Mouse (Mus musculus) limb, embryonic 13.5 days (tissue): ENCODE data around the gene Cst8. TPM values are rescaled to one million over a fixed set of nuclear protein-coding genes. Genes with fewer than 3 reads are reported as not detected.

Experiments
- ATAC-seq: fragments of 200-750 bp; cut with Nextera tagmentation; 2 replicates; pipeline ENCODE4 v1.8.0; 2017; ENCODE audit warnings: low read depth, moderate number of reproducible peaks, moderate TSS enrichment; ENCODE audit not compliant: low FRiP score
- H3K27ac ChIP-seq: fragments of 300-500 bp; sonication (generic); 2 replicates; pipeline ENCODE4 v1.5.1; 2015; ENCODE audit warnings: inconsistent platforms, mild to moderate bottlenecking, moderate library complexity
- H3K27me3 ChIP-seq: fragments of 300-500 bp; sonication (generic); 2 replicates; pipeline ENCODE4 v1.6.1; 2015; ENCODE audit warnings: mild to moderate bottlenecking, inconsistent platforms
- H3K36me3 ChIP-seq: fragments of 300-500 bp; sonication (generic); 2 replicates; pipeline ENCODE4 v1.6.1; 2015; ENCODE audit warnings: inconsistent platforms, mild to moderate bottlenecking, moderate library complexity
- H3K4me1 ChIP-seq: fragments of 300-500 bp; sonication (generic); 2 replicates; pipeline ENCODE4 v1.6.1; 2015; ENCODE audit warnings: inconsistent platforms
- H3K4me2 ChIP-seq: fragments of 300-500 bp; sonication (generic); replicated peaks from 2 replicates; pipeline ENCODE4 v1.6.1; 2015; ENCODE audit warnings: inconsistent platforms, mild to moderate bottlenecking, moderate library complexity
- H3K4me3 ChIP-seq: fragments of 300-500 bp; sonication (generic); 2 replicates; pipeline ENCODE4 v1.5.1; 2015; ENCODE audit warnings: moderate library complexity, mild to moderate bottlenecking, inconsistent platforms
- H3K9ac ChIP-seq: fragments of 300-500 bp; sonication (generic); 2 replicates; pipeline ENCODE4 v1.6.1; 2015; ENCODE audit warnings: mild to moderate bottlenecking, inconsistent platforms
- H3K9me3 ChIP-seq: fragments of 300-500 bp; sonication (generic); 2 replicates; pipeline ENCODE4 v1.6.1; 2016; ENCODE audit warnings: inconsistent platforms
- WGBS: fragments of 180-500 bp; shearing (Covaris S2); methylation state at CpG from one replicate; pipeline ENCODE4 v1.1.7; 2015; 5-methylcytosine and 5-hydroxymethylcytosine counted together
- polyA plus RNA-seq: library from polyadenylated mRNA; unstranded; fragments of >200 nt; fragmentation: Nextera tagmentation; extraction: Ambion mirVana; gene quantifications from 2 replicates; pipeline ENCODE4 v1.2.1, GENCODE M21; 2015

Gene Cst8
- polyA plus RNA-seq, 1 experiment from 2014 or later: not detected

DNA sequence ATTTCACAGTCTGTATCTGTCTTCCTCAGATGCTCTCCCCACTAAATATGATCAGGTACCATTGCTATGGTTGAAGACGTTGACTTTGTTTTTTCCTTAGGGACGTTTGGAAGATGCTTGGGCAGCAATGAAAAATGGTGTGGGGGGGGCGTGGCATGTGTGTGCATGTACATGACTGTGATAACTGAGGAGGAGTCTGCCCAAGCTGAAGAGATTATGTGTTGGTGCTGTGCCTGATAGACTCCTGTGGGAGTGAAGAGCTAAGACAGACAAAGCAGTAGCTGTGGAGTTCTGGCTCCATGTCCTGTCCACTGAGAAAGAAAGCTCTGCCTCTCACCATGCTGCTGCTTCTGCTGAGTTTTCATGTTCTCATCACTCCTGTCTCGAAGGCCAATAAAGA lies 36.3 kb downstream of the Cst8 start, which contains the start of gene Cst9:
TSS of gene Cst9 (plus strand) at position 236 of the 400 bp plus-strand sequence.
- no peaks in the 10 kb centered on the region for H3K9me3 ChIP-seq
- no peak within 1 kb of the TSS for H3K9ac ChIP-seq
- H3K4me2 ChIP-seq: no peak within 1 kb of the TSS
- ATAC-seq: no peak
- no peak within 1 kb of the TSS for H3K27ac ChIP-seq
- no peaks in the 10 kb centered on the region for H3K36me3 ChIP-seq
- no peak within 1 kb of the TSS for H3K4me3 ChIP-seq
- 58% methylated on average over 4 of the region's 4 CpGs for WGBS
- H3K4me1 ChIP-seq: no peaks in the 10 kb centered on the region
- H3K27me3 ChIP-seq: no peaks in the 10 kb centered on the region

DNA sequence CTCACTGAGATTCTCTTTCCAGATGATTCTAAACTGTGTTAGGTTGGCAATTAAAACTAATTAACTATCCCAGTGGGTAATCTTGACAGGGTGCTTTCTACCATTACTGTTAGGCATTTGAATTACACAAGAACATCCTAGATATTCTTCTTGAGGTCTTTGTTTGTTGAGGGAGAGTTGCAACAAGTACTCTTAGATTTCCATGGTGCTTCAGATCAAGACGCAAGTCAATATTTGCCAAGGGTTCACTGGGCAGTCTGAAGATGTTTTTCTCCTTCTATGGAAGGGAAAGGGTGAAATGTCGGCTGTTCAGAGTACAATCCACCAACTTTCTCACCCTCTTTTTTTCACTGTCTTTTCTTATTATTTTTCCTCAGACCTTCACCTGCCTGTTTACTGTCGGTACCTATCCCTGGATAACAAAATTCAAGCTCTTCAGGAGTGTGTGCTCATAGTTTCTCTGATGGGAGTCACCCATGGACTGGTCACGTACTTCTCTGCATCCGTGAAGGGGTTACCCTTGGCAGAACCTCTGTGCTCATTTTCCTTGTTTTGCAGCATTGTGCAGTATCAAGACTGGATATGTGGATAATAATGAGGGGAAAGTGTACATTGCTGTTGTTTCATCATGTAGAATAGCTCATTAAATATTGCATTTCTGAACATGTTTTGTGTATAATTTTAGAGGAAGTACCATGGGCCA lies 39.6 kb downstream of the Cst8 start:
- no peaks in the 10 kb centered on the region for H3K9me3 ChIP-seq
- no peak for ATAC-seq
- WGBS: 86% methylated on average over 5 of the region's 5 CpGs

GRCm38 (mm10) chr2:148839224-148839623 lies 40.6 kb downstream of the Cst8 start:
- Histone ChIP-seq H3K4me3 (no peak overlapping the region), H3K4me1 (no peaks in the 10 kb centered on the region), H3K27me3 (no peaks in the 10 kb centered on the region), H3K36me3 (no peaks in the 10 kb centered on the region), H3K9ac (no peak overlapping the region), H3K4me2 (no peak overlapping the region), H3K9me3 (no peaks in the 10 kb centered on the region), H3K27ac (no peak overlapping the region)
- no peak for ATAC-seq
- 90% methylated on average over 2 of the region's 2 CpGs for WGBS

More for the DNA sequence above, 39.6 kb downstream of the Cst8 start:
- Histone ChIP-seq H3K4me3 (no peak overlapping the region), H3K4me1 (no peaks in the 10 kb centered on the region), H3K27ac (no peak overlapping the region), H3K4me2 (no peak overlapping the region), H3K9ac (no peak overlapping the region), H3K27me3 (no peaks in the 10 kb centered on the region), H3K36me3 (no peaks in the 10 kb centered on the region)

DNA sequence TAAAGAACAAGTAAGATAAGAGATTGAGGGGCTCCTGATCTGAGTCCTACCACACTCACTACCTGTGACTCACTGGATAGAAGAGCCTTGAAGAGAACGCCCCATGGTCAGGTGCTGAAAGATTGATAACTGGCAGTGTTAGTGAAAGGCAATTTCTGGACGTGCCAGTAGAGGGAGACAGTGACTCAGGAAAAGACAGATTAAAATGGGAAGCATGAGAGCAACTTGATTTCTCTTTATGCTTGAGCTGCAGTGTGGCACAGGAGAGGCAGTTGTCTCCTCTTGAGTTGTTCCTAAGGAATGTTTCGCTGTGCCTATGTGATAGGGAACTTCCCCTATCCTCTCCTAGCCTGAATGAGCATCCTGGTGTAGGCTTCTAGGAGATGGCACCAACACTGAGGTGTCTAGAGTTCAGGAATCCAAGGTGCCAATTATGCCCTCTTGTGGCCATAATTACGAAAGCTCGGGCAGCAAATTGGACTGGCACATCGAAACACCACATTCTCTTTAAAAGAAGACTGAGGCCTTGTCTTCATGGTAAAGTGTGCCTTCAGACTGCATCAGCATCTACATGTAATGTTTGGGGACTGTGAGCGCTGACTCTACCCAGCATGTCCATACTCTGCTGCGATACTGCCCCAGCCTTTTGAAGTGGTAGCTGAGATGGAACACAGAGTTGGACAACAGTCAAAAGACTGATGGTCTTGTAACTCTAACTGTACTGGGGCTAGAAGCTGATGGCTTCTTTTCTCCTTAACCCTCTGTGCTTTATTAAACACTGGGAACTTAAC lies 52.7 kb downstream of the Cst8 start:
- H3K36me3 ChIP-seq: no peaks in the 10 kb centered on the region
- ATAC-seq: peak; percentile 24; the same call in 1 of the 2 replicates
- no peak overlapping the region for H3K9ac ChIP-seq
- no peaks in the 10 kb centered on the region for H3K9me3 ChIP-seq
- H3K27ac ChIP-seq: no peak overlapping the region
- no peak overlapping the region for H3K4me2 ChIP-seq
- no peaks in the 10 kb centered on the region for H3K27me3 ChIP-seq
- WGBS: 46% methylated on average over 8 of the region's 8 CpGs
- no peak overlapping the region for H3K4me3 ChIP-seq
- H3K4me1 ChIP-seq: no peaks in the 10 kb centered on the region

Other genes with a start within 250 kb of the Cst8 start
- 89.8 and 97.1 TPM in 2 replicates for gene Nxt1, start 126.2 kb upstream of the Cst8 start, polyA plus RNA-seq
- gene Gzf1, start 117.8 kb upstream of the Cst8 start, polyA plus RNA-seq: 22.5 and 23.9 TPM in 2 replicates
- gene Napb, start 66.3 kb upstream of the Cst8 start, polyA plus RNA-seq: 4.3 and 4.6 TPM in 2 replicates
- not detected in 2 replicates for gene Cstl1, start 48.4 kb upstream of the Cst8 start, polyA plus RNA-seq
- not detected in 2 replicates for gene Cst11, start 27.3 kb upstream of the Cst8 start, polyA plus RNA-seq
- not detected in 2 replicates for gene 8030411F24Rik, start 16.8 kb upstream of the Cst8 start, polyA plus RNA-seq
- not detected in 2 replicates for gene Cst12, start 9.4 kb upstream of the Cst8 start, polyA plus RNA-seq
- not detected in 2 replicates for gene Cst13, start 21.3 kb downstream of the Cst8 start, polyA plus RNA-seq
- not detected in 2 replicates for gene Cst9, start 36.4 kb downstream of the Cst8 start, polyA plus RNA-seq
- not detected in 2 replicates for gene 9230104L09Rik, start 66.3 kb downstream of the Cst8 start, polyA plus RNA-seq
- gene Cst3, start 76.9 kb downstream of the Cst8 start, polyA plus RNA-seq: 386 and 403 TPM in 2 replicates
- gene Gm1330, start 204.5 kb downstream of the Cst8 start, polyA plus RNA-seq: not detected in 2 replicates
- gene Gm10750, start 218.5 kb downstream of the Cst8 start, polyA plus RNA-seq: not detected in 2 replicates